Mouse (Mus musculus) bone marrow macrophage, adult 2 months (primary cell): ENCODE data around the gene Dnmt3a.

Source experiments
- CTCF ChIP-seq: IDR thresholded peaks from 2 replicates; pipeline ENCODE4 v1.5.1; 2012; ENCODE audit warnings: low read depth, mild to moderate bottlenecking, low read length, moderate library complexity
- POLR2A ChIP-seq: IDR thresholded peaks from 2 replicates; pipeline ENCODE4 v1.6.1; 2012; ENCODE audit warnings: mild to moderate bottlenecking, low read depth, low read length, borderline replicate concordance

DNA sequence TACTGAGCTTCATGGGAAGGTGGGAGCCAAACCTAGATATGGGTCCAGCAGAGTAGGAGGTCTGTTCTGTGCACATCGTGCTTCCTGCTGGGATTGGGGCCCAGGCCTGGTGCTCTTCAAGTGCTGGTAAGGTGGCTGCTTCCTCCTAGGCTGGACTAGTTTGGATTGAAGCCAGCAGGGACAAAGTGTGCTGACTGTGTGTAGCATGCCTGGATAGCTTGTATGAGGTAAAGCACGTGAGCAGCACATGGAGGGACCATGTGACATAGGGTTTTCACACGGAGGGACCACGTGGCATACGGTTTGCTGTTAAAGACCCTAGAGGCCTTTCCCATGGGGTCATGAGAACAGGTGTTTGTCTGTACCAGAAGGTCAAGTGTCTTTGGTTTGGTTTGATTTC is 38.5 kb downstream of the Dnmt3a start:
- TF ChIP-seq CTCF (no peak), POLR2A (no peak)
